Mouse (Mus musculus) hindbrain, embryonic 15.5 days (tissue): Measurements from ENCODE around the gene Atp2a1. TPM values are rescaled to one million over a fixed set of nuclear protein-coding genes. Genes with fewer than 3 reads are reported as not detected.
A peak's percentile ranks its signal among the peaks of the same experiment; 100 is the strongest.
"Not testable (repeated sequence)": the region's sequence is repeated elsewhere in the genome, so short reads cannot be mapped to it uniquely, and the experiment has no call there.

Experiments used
- ATAC-seq: fragments of 200-750 bp; cut with Nextera tagmentation; 2 replicates; pipeline ENCODE4 v1.8.0; 2017; ENCODE audit warnings: low read depth, moderate number of reproducible peaks, moderate TSS enrichment; ENCODE audit not compliant: low FRiP score
- H3K27ac ChIP-seq: fragments of 300-500 bp; sonication (generic); replicated peaks from 2 replicates; pipeline ENCODE4 v1.5.1; 2015; ENCODE audit warnings: mild to moderate bottlenecking, inconsistent platforms
- H3K27me3 ChIP-seq: fragments of 300-500 bp; sonication (generic); 2 replicates; pipeline ENCODE4 v1.6.1; 2015; ENCODE audit warnings: control low read depth, inconsistent platforms
- H3K36me3 ChIP-seq: fragments of 300-500 bp; sonication (generic); 2 replicates; pipeline ENCODE4 v1.6.1; 2015; ENCODE audit warnings: control low read depth, inconsistent platforms
- H3K4me1 ChIP-seq: fragments of 300-500 bp; sonication (generic); replicated peaks from 2 replicates; pipeline ENCODE4 v1.6.1; 2015; ENCODE audit warnings: control low read depth, inconsistent platforms
- H3K4me2 ChIP-seq: fragments of 300-500 bp; sonication (generic); 2 replicates; pipeline ENCODE4 v1.6.1; 2015; ENCODE audit warnings: moderate library complexity, mild to moderate bottlenecking, inconsistent platforms
- H3K4me3 ChIP-seq: fragments of 300-500 bp; sonication (generic); 2 replicates; pipeline ENCODE4 v1.5.1; 2015; ENCODE audit warnings: mild to moderate bottlenecking, inconsistent platforms
- H3K9ac ChIP-seq: fragments of 300-500 bp; sonication (generic); 2 replicates; pipeline ENCODE4 v1.6.1; 2015; ENCODE audit warnings: inconsistent platforms
- H3K9me3 ChIP-seq: fragments of 300-500 bp; sonication (generic); 2 replicates; pipeline ENCODE4 v1.6.1; 2016; ENCODE audit warnings: control low read depth, inconsistent platforms
- WGBS: fragments of 180-500 bp; shearing (Covaris S2); methylation state at CpG from one replicate; pipeline ENCODE4 v1.1.7; 2015; 5-methylcytosine and 5-hydroxymethylcytosine counted together
- polyA plus RNA-seq: library from polyadenylated mRNA; unstranded; fragments of >200 nt; fragmentation: Nextera tagmentation; extraction: Ambion mirVana; gene quantifications from 2 replicates; pipeline ENCODE4 v1.2.1, GENCODE M21; 2015

Atp2a1 gene
- polyA plus RNA-seq, 1 experiment from 2014 or later: 0.71 TPM

DNA sequence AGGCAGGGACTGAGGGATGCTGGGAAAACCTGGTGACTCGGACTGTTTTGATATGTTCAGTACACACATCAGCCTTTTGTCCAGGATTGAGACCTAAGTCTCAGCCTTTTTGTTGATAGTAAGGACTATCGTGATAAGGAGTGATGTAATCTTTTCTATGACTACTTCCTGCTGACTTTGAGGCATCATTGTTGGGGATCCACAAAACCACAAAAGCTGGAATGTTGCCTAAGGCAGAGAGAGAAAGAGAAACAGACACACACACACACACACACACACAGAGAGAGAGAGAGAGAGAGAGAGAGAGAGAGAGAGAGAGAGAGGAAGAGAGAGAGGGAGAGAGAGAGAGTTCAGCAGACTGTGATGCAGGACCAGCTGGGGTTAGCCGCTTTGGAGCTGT, 44.4 kb downstream of the Atp2a1 start:
- Histone ChIP-seq H3K9me3 (no peaks in the 10 kb centered on the region), H3K27me3 (no peaks in the 10 kb centered on the region), H3K4me1 (no peaks in the 10 kb centered on the region), H3K4me2 (no peak overlapping the region), H3K27ac (no peak overlapping the region), H3K36me3 (no peaks in the 10 kb centered on the region), H3K9ac (no peak overlapping the region), H3K4me3 (no peak overlapping the region)
- no peak for ATAC-seq
- WGBS: 78% methylated on average over 3 of the region's 3 CpGs

GRCm38 (mm10) chr7:126417606-126418005, 45.3 kb downstream of the Atp2a1 start:
- Histone ChIP-seq H3K9me3 (no peaks in the 10 kb centered on the region), H3K27ac (no peak overlapping the region), H3K36me3 (no peaks in the 10 kb centered on the region), H3K4me1 (no peaks in the 10 kb centered on the region), H3K4me3 (no peak overlapping the region), H3K4me2 (no peak overlapping the region), H3K27me3 (no peaks in the 10 kb centered on the region), H3K9ac (no peak overlapping the region)
- ATAC-seq: no peak
- 81% methylated on average over 4 of the region's 4 CpGs for WGBS

DNA sequence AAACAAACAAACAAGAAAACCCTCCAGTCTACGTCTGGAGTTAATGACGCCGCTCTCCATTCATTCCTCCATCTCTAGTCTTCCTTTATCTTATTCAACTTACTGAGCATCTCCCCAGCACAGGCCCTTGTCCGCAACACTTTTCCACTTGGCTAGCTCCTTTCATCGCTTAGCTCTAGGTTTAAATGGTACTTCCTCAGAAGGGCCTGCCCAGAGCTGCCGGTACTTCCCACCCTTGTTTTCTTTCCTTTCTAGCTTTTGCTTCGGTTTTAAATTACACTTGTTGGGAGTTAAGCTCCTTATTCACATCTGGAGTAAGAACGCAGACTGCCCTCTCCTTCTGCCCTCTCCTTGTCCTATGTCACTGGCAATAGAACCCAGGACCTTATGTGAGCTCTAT, 45.9 kb downstream of the Atp2a1 start:
- ATAC-seq: no peak
- no peaks in the 10 kb centered on the region for H3K27me3 ChIP-seq
- no peak overlapping the region for H3K9ac ChIP-seq
- H3K4me1 ChIP-seq: no peaks in the 10 kb centered on the region
- H3K36me3 ChIP-seq: no peaks in the 10 kb centered on the region
- H3K27ac ChIP-seq: no peak overlapping the region
- no peak overlapping the region for H3K4me3 ChIP-seq
- H3K9me3 ChIP-seq: no peaks in the 10 kb centered on the region
- H3K4me2 ChIP-seq: no peak overlapping the region
- 12% methylated on average over 8 of the region's 8 CpGs for WGBS

GRCm38 (mm10) chr7:126416615-126417014, 46.3 kb downstream of the Atp2a1 start:
- WGBS: 59% methylated on average over 2 of the region's 2 CpGs
- no peak for ATAC-seq

DNA sequence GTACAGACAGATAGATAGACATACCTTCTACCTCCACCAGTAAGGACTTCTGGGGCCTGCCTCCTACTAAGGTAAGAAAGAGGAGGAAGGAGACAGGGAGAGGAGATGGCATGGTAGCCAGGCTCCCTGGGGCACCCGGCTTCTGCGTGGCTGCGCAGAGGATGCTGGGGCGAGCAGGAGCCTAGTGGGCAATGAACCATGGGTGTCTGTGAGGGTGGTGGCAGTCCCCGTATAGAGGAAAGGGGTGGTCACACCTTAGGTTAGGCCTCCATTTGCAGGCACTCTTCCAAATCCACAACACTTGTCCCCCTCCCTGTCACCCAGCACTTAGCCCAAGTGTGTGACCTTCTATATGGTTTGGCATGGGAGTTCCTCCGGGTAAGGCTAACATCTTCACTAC, 48.2 kb downstream of the Atp2a1 start, which contains the start of gene Cd19:
TSS of gene Cd19 (minus strand) at position 165 of the 400 bp plus-strand sequence.
- Histone ChIP-seq H3K4me3 (no peak within 1 kb of the TSS), H3K4me1 (no peaks in the 10 kb centered on the region), H3K4me2 (no peak within 1 kb of the TSS), H3K36me3 (no peaks in the 10 kb centered on the region), H3K27me3 (no peaks in the 10 kb centered on the region), H3K9ac (no peak within 1 kb of the TSS), H3K27ac (no peak within 1 kb of the TSS), H3K9me3 (no peaks in the 10 kb centered on the region)
- no peak for ATAC-seq
- WGBS: 90% methylated on average over 6 of the region's 6 CpGs

More at GRCm38 (mm10) chr7:126416615-126417014, 46.3 kb downstream of the Atp2a1 start:
- Histone ChIP-seq H3K9me3 (no peaks in the 10 kb centered on the region), H3K4me3 (no peak overlapping the region), H3K4me1 (no peaks in the 10 kb centered on the region), H3K36me3 (no peaks in the 10 kb centered on the region), H3K9ac (no peak overlapping the region), H3K27ac (no peak overlapping the region), H3K4me2 (no peak overlapping the region), H3K27me3 (no peaks in the 10 kb centered on the region)

- Histone ChIP-seq H3K9me3 (no peaks in the 10 kb centered on the region), H3K4me2 (no peak overlapping the region), H3K36me3 (no peaks in the 10 kb centered on the region), H3K9ac (no peak overlapping the region), H3K27me3 (no peaks in the 10 kb centered on the region), H3K4me1 (no peaks in the 10 kb centered on the region), H3K4me3 (no peak overlapping the region), H3K27ac (no peak overlapping the region)
- no peak for ATAC-seq
- WGBS: 93% methylated on average over 4 of the region's 4 CpGs
These were observed 51.8 kb downstream of the Atp2a1 start for GRCm38 (mm10) chr7:126411061-126411460.

DNA sequence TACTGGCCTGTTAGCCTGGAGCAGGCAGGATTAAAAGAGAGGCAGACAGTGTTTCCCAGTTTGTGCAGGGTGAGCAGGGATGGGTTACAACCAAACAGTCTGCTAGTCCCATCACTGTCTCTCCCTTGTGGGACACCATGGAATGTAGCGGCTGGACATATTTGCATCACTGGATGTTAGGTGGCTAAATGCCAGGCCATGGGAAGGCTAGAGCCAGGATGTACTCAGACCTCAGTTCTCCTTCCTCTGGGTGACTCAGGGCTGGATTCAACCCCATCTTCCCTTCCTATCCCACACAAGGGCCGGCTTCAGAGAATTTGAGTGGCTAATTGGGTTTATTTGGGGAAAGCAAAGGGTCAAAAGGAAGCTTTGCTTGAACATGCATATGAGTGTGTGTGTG, 54.2 kb downstream of the Atp2a1 start:
- Histone ChIP-seq H3K4me3 (no peak overlapping the region), H3K4me2 (no peak overlapping the region), H3K9me3 (no peaks in the 10 kb centered on the region), H3K4me1 (no peaks in the 10 kb centered on the region), H3K27ac (no peak overlapping the region), H3K9ac (no peak overlapping the region), H3K36me3 (no peaks in the 10 kb centered on the region), H3K27me3 (no peaks in the 10 kb centered on the region)
- WGBS: 83% methylated on average over 2 of the region's 2 CpGs
- ATAC-seq: no peak

DNA sequence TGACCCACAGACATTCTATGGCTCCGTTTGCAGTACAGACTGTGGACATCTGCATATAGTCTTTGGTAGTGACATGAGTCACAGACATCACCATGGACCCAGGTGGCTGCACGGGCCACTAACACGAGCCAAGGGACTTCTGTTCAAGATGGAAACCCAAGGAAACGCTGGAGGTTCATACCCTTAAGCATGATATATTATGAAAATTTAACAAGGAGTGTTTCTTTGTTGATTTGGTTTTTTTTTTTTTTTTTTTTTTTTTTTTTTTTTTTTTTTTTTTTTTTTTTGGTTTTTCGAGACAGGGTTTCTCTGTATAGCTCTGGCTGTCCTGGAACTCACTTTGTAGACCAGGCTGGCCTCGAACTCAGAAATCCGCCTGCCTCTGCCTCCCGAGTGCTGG, 60.4 kb downstream of the Atp2a1 start:
- not testable (repeated sequence) for H3K4me2 ChIP-seq, ATAC-seq, H3K27ac ChIP-seq, H3K4me1 ChIP-seq, H3K36me3 ChIP-seq, H3K9ac ChIP-seq, H3K9me3 ChIP-seq, H3K27me3 ChIP-seq, H3K4me3 ChIP-seq
- 82% methylated on average over 8 of the region's 8 CpGs for WGBS

- Histone ChIP-seq H3K36me3 (no peaks in the 10 kb centered on the region), H3K4me2 (no peak overlapping the region), H3K4me1 (peaks cover 16% of the 10 kb centered on the region), H3K27me3 (no peaks in the 10 kb centered on the region), H3K9ac (no peak overlapping the region), H3K4me3 (no peak overlapping the region), H3K27ac (no peak overlapping the region), H3K9me3 (no peaks in the 10 kb centered on the region)
- no peak for ATAC-seq
- WGBS: 11% methylated on average over 5 of the region's 5 CpGs
These were observed 63.4 kb downstream of the Atp2a1 start for GRCm38 (mm10) chr7:126399548-126399947.

DNA sequence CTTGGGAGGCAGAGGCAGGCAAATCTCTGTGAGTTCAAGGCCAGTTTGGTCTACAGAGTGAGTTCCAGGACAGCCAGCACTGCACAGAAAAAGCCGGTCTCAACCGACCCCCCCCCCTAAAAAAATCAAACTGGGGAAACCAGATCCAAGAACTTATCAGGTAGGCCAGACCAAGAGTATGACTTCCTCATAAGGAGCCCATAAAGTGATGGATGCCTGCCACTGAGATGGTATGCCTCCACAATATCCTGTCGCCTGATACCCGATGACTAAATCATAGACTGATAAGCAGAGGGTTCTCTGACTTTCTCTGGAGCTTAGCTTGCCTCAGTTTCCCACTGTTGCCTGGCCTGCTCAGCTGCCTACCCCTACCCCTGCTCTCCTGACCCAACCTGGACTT, 65.1 kb downstream of the Atp2a1 start:
- Histone ChIP-seq H3K4me1 (peaks cover 16% of the 10 kb centered on the region), H3K27me3 (no peaks in the 10 kb centered on the region), H3K9ac (no peak overlapping the region), H3K9me3 (no peaks in the 10 kb centered on the region), H3K4me3 (no peak overlapping the region), H3K27ac (no peak overlapping the region), H3K4me2 (no peak overlapping the region), H3K36me3 (no peaks in the 10 kb centered on the region)
- 94% methylated on average over 4 of the region's 4 CpGs for WGBS
- no peak for ATAC-seq

DNA sequence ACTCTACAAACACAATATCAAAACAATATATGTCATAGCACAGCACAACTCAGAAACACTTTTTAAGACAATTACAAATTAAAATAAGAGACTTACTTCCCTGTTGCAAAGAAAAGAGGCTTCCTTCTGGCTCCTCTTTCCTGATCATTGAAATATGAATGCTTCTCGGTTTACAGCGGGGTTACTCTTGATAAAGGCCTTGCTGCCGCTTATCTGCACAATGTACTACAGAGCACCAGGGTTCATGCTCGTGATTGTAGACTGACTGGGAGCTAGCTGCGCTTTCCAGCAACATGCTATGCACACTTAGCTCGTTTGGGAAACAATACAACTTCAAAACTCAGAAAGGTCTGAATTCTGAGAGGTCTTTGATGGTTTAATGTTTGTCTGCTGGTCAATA, 65.7 kb downstream of the Atp2a1 start:
- no peak for ATAC-seq
- peaks cover 16% of the 10 kb centered on the region for H3K4me1 ChIP-seq
- H3K9me3 ChIP-seq: no peaks in the 10 kb centered on the region
- no peak overlapping the region for H3K9ac ChIP-seq
- H3K4me2 ChIP-seq: peak overlapping the region; percentile 40
- H3K4me3 ChIP-seq: peak overlapping the region; percentile 9; the same call in 1 of the 2 replicates
- WGBS: 62% methylated on average over 6 of the region's 6 CpGs
- H3K36me3 ChIP-seq: no peaks in the 10 kb centered on the region
- peak overlapping the region; percentile 51; the same call in 1 of the 2 replicates for H3K27ac ChIP-seq
- no peaks in the 10 kb centered on the region for H3K27me3 ChIP-seq

DNA sequence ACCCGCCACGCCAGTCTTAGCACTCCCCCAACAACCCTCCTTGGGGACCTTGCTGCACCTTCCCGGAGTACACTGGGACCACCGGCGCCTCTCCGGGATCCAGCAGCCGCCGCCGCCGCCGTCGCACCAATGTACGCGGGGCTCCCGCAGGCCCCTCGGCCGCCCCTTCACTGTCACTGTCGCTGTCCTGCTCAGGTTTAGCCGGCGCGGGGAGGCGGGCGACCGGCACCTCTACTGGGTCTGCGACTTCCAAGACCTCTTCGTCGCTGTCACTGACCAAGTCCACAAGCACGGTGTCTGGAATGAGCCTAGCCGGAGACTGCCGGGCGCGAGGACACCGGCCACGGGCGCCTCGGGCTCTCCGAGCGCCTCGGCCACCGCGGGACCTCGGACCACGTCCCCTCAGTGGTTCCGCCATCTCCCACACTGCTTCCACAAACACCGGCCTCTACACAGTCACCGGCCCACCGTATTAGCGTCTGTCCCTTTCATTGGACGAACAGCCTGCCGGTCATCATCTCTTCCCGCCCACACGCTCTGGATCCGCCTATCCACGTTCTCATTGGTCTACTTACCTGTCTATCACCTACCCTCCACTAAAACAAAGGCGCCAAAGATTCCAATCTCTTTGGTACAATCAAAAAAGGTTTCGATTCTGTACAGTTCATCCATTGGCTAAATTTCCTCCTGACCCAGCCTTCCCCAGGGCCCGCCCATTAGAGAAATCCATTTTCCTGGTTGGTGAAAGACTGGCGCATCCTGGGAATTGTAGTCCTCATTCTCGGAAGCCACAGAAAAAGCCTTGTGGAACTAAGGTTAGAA, 66.4 kb downstream of the Atp2a1 start, which contains the start of gene Nfatc2ip:
TSS of gene Nfatc2ip (minus strand) at position 440 of the 822 bp plus-strand sequence.
- Histone ChIP-seq H3K27ac (peak within 1 kb of the TSS; percentile 74), H3K36me3 (no peaks in the 10 kb centered on the region), H3K4me1 (peaks cover 16% of the 10 kb centered on the region), H3K9ac (peak within 1 kb of the TSS; percentile 74), H3K9me3 (no peaks in the 10 kb centered on the region), H3K27me3 (no peaks in the 10 kb centered on the region), H3K4me3 (peak within 1 kb of the TSS; percentile 85), H3K4me2 (peak within 1 kb of the TSS; percentile 87)
- under 1% methylated on average over 59 of the region's 59 CpGs for WGBS
- ATAC-seq: peak; percentile 100
